Mouse (Mus musculus) monocyte, adult 2 months (primary cell): Measurements from ENCODE around the gene Atxn10.

ENCODE experiments used
- DNase-seq, 2 experiments: peaks; one replicate each; pipeline ENCODE4 v3.0.0; 2022; ENCODE audit warnings: low spot score in 2 of 2, low read depth in 1 of 2

Gene Atxn10

DNA sequence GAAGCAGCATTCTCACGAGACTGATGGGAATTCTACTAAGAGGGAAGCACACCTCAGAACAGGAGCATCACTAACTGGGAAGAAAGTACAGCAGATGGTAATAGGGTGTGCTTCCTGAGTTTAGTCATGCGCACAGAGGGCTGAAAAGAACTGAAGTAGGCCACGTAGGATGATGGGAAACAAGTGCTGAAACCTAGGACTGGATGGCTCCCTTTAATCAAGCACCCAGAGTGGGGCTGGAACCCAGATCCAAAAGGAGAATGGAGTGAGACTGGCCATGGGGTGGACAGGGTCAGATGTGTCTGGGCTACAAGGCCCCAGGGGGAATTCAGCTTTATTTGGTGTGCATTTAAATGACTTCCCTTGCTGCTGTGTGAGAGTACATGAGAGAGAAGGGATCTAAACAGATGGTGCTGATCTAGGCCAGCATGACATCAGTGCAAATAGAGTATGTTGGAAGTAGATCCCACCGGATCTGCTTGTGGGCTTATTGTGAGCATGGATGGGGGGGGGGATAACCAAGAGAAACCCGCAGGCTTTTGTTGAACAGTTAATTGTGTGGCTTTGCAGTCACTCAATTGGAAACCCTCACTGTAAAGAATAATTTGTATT, 130.5 kb downstream of the Atxn10 start:
- no peak for DNase-seq

DNA sequence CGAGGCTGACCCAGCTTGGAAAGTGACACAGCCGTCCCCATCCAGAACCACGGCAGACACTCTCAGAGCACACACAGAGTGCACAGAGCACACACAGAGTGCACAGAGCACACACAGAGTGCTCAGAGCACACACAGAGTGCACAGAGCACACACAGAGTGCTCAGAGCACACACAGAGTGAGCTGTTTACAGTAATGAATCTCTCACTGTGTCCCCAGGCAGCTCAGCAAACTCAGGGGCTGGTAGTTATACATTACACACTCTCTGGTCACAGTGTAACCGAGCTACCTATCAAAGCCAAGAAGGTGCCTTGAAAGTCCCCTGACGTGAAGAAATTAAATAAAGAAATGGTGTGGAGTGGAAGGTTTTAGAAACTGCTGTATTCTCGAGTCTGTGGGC, 133.4 kb downstream of the Atxn10 start:
- no peak for DNase-seq

DNA sequence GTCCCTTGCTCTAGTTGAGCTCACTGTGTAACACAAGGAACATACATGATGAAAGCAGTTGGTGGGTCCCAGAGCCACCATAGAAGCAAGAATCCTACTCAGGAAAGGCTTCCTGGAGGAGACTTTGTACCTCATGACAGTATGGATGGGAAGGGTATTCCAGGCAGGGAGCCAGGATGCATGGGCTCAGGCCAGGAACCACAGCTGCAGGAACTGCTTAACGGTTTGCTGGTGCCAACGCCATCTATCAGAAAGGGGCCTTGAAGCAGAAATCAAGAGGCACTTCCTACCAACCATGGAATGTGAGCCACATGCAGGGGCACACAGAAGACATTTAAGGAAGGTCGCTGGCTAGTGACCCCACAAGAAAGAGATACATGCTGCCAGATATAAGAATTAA, 138.7 kb downstream of the Atxn10 start:
- DNase-seq = no peak

DNA sequence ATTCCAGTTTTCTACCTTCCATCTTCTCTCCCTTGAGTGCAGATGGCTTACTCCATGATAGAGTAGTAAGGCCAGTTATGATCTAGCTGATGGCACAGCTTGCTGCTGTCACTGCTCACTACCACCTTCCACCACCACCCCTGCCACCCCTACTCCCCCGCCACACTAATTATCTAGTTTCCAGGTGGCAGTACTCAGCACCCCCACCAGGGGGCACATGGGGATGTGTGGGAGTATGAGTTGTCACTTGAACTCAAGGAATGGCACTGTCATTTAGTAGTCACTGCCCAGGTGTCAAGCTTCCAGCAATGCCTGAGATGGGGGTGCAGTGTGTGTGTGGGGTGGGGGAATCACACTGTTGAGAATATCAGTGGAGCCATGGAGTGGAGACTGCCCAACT, 141.5 kb downstream of the Atxn10 start:
- DNase-seq = peak; percentile 13 to 16

DNA sequence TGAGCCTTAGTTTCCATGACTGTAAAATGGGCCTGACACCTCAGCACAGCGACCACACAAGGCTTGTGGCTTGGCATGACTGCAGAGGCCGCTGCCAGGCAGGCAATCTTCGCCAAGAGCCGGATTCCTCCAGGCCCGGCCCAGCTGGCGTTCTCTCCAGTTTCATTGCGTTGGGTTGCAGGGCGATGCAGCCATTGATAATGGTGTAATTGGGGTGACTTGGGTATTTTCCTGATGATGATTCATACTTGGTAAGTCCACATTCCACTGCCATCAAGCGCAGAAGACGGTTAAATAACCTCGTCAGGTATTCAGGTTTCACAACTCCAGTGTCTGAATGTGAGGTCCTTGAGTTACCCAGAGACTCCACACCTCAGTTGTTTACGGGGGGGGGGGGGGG, 143.3 kb downstream of the Atxn10 start:
- no peak for DNase-seq

DNA sequence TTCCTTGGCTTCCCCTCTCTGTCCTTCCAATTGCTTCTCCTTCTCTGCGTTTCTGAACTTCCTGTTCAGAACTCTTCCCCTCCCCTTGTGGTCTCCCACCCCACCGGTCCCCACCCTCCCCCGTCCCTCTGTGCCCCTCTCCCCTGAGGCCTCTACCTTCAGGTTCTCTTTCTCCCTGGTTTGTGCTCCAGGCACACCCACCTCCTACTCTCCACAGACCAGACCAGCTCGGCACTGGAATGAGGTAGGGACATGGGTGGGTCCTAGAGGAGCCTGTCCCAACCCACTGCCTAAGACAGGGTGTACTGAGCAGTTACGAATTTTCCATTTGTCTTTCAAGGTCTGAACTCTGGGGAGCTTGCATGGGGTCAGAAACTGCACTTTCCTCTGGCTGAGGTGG, 143.9 kb downstream of the Atxn10 start:
- DNase-seq = no peak

DNA sequence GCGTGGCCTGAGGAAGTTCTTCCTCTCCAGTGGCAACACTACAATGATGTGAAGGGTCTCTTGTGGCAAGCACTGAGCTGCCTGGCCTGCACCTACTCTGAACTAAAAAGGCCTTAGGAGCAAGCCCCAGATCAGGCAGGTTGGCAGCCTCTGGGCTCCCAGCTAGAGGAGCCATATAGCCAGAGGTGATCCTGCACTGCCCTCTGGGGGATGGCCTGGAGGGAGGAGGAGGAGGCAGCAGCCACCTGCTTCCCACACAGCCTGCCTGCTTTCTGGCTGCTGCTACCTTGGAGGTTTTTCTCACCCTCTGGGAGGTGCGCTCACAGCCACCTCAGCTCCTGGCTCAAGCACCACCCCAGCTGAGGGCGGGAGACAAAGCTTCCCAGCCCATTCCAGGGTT, 144.6 kb downstream of the Atxn10 start:
- DNase-seq = no peak

DNA sequence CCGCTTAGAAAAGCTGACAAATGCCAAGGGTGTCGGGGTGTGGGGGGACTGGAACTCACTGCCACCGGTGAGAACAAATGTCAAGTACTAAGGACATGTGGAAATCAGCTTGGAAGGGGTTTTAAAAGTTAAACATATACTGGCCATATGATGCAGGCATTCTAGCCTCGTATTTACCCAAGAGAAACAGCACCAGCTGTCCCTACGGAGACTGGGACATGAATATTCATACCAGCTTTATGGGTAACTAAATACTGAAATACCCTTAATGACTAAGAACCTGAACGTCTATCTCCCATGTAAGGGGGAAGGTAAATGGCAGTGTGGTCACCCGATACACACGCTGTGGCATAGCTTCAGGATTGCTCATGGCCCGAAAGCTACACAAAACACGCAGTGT, 152.9 kb downstream of the Atxn10 start:
- DNase-seq = no peak

DNA sequence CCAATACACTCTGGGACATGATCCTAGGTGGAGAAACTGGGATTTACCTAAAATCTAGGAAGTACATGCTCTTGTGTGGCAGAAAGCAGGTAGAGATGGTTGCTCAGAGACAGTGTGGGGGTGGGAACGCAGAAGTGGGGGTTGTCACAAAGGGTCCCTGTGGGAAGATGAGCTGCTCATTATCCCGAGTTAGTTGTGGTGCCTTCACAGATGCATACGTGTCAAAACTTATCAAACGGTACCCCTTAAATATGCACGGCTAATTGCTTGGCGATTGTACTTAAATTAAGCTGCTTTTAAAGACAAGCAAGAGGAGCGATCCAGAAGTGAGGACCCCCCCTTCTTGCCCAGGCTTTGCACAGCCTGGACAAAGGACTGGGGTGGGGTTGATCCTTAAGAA, 153.7 kb downstream of the Atxn10 start:
- DNase-seq = no peak

DNA sequence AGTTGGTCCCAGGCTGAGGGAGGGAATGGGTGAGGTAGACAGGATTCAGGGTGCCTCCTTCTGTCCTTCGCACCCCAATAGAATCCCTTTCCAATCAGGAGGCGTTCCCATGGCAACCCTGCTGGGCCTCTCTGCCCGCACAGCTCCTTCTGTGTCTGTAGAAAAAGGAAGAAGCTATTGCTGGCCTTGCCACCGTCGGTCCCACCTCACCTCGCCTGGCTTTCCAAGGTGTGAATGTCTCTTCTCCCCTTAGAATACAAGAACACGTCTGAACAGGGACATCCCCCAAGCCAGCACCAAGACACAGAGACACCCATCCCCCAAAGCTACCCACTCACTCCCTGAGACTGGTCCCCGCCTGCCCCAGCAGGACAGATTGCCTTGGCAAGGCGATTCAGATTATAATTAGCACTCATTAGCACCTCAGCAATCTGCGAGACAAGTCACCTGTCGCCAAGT, 158.1 kb downstream of the Atxn10 start:
- no peak for DNase-seq

DNA sequence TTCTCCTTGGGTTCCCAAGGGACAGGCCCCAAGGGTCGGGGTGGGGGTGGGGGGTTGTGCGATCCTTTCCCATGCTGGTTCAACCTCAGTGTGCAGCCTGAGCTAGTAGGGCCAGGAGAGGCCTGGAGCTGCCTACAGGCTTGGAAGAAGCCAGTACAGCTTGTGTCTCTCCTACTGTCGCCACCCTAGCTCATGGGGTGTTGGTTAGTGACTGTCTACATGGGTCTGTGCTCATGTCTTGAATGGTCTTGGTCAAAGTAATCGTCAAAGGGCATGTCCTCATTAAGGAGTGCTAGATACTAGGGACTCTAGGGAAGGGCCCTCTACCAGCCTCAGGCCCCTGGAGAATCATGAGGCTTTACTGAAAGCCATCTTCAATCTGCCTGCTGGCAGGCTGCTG, 161.5 kb downstream of the Atxn10 start:
- no peak for DNase-seq

DNA sequence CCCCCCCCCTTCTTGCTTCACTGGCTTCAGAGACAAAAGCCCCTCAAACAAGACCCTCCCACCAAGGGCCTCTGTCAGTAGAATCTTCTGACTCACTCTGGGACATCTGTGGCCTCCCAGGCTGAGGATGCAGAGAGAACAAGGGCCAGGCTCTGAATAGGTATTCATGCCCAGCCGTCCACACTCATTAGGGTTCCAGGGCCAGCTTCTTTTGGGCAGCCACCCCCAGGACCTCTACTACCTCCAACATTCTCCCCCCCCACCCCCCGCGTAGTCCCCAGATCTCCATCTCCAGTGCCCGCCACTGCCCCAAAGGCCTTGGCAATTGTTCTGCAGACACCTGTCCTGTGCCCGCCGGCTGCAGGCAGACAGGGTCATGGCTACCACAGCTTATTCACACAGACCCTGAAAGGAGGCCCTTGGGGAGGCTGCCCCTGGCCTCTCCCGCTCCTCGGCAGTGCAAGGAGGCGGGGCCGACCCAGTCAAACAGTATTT, 162.0 kb downstream of the Atxn10 start:
- DNase-seq = no peak

DNA sequence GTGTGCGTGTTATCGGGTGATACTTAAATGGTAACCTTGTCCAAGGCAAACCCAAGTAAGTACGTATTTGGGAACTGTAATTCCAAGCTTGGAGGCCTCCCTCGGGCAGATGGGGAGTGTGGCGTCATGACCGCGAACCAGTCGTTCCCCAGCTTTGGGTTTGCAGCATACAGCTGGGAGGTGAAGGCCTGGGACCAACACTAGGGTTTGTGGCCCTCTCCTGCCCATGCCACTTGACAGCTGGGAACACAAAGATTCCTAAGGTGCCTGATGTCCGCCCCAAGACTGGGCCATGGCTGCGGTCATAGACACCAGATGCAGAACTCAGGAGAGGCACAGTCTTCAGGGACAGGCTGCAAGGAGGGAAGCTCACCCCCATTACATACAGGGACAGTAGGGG, 164.2 kb downstream of the Atxn10 start:
- DNase-seq = no peak

DNA sequence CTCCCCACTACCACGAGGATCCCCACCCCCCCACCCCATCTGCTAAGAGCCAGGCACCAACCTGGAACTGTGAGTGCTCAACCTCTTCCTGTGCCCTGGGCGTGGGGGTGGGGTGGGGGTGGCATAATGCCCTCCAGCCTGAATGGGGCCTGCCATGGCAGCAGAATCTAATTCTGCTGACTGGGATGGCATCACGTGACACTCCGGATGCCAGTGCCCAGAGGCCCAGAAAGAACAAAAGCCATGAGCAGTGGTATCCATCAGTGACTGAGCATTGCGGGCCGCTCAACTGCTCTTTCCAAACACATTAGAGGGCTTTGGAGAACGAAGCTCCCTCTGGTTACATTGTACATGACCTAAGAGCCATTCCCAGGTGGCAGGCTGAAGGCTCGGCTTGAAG, 167.1 kb downstream of the Atxn10 start, which contains the start of gene 7530416G11Rik:
Gene 7530416G11Rik (minus strand): TSS at position 101 of the 400 bp plus-strand sequence.
- DNase-seq = no peak

DNA sequence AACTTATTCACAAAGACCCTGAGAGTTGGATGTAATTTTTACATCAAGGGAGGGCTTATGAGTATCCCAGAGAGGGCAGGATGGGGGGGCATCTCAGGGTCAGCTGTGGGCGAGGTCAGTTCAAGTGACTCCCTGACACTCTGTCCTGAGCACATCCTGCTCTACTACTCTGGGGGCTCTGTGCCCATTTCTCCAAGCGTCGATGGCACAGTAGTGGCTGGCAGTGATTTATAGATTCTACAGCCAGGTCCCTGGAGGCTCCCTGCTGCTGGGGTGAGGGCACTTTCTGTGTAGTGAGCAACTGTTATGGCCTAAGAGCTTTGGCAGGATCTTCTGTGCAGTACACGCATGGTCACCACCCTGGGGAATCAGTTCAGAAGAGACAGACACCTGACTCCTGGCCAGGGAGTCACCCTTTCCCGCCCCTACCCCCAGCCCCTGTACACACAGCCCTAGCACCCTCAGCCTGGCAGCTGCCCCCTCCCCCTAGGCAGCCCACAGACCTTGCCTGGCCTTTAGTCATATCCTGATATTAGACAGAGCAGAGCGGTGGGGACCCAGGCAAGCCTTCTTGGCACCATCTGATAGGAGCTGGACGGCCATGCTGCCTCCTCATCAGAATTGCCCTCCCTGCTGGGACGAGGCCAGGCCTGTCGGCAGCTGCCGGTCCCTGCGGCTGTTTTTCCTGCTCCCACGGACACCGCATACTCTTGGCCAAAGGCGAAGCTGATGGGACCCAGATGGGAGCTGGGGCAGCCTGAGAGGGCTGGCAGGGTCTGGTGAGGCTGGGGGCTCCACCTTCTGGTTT, 169.3 kb downstream of the Atxn10 start:
- no peak for DNase-seq

DNA sequence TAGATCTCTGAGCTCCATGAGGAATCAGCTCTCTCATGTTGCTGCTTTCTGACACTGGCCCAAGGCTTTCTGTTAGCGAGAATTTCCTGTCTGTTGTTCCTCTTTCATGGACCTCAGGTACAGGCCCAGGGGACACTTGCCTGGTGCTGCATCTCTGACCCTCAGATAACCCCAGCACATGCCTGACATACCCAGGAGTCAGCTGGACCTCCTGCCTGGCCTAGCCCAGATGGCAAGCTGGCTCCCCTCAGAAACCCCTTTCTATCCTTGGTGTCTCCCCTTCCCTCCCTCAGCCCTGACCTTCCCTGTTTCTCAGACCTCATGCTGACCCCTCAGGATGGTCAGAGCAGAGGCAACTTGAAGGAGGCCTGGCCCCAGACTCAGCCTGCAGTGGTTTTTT, 170.6 kb downstream of the Atxn10 start:
- no peak for DNase-seq

DNA sequence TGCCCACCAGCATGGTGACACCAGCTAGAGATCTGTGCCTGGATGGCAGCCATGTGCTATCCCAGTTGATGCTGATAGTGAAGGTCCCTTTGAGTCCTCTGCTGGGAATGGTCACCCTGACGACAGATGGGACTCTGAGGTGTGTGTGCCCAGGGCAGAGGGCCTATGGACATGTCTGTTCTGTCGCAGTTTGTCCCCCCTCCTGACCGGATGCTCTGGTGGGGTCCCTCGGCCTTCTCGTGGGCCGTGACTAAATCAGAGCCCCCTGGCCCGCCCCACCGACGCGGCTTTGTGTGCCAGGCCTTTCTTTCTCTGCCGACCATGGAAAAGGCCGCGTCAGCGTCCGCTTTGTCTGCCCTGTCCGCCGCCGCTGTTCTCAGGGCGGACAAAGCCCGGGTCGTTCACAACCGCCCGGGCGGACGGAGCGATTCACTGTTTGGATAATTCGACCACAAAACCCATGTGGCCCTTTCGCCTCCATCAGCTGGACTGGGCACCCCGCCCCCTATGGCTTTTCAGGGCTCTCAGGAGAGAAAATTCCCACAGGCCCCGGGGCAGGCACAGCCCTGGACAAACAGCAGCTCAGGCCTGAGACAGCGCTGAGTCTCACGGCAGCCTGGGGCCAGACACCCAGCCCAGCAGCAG, 171.4 kb downstream of the Atxn10 start:
- DNase-seq = no peak
